Mouse (Mus musculus): Measurements from ENCODE around the gene Commd9.

The Commd9 gene

GRCm38 (mm10) chr2:101885768-101886438 is at the start of gene Commd9:
Gene Commd9, plus strand, starts transcription at chr2:101886247.
- DNase-seq (ENCODE audit: low read depth, low spot score), result peak; percentile 94

GRCm38 (mm10) chr2:101842756-101843155 is 43.3 kb upstream of the Commd9 start:
- DNase-seq (ENCODE audit: low read depth, low spot score), result no peak

- DNase-seq (ENCODE audit: low read depth, low spot score), result no peak
These were observed 31.3 kb upstream of the Commd9 start for GRCm38 (mm10) chr2:101854792-101855191.

- DNase-seq (ENCODE audit: low read depth, low spot score), result no peak
These were observed 29.9 kb upstream of the Commd9 start for GRCm38 (mm10) chr2:101856174-101856573.

DNA sequence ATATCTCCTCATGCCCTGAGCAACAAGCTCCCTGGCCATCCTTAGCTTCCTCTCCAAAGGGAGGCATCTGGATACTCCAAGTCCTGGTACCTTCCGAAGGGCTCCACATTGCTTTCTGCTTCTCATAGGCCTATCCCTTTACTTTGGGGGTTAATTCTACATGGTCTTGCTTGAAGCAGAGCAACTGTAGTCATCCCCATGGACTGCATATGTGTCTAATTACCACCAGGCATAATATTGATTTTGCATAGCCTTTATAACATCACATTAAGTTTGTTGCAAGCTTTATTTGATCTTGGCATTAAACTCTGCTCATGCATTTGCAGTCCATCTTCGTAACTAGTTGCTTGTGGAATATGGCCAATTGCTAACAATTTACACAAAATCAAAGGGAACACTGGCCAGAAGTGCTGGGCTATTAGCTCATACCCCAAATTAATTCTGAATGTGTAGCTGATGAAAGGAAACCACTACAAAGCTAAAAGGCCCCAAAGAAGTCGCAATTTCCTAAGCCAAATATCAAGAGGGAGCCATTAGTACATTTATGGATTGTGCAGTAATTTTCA is 25.0 kb upstream of the Commd9 start:
- DNase-seq (ENCODE audit: low read depth, low spot score), result no peak

GRCm38 (mm10) chr2:101862219-101863123 is 23.6 kb upstream of the Commd9 start:
- DNase-seq (ENCODE audit: low read depth, low spot score), result no peak

- no peak for DNase-seq (ENCODE audit: low read depth, low spot score)
These were observed 17.4 kb upstream of the Commd9 start for GRCm38 (mm10) chr2:101868683-101869082.

GRCm38 (mm10) chr2:101871179-101871578 is 14.9 kb upstream of the Commd9 start:
- peak; percentile 34 for DNase-seq (ENCODE audit: low read depth, low spot score)

DNA sequence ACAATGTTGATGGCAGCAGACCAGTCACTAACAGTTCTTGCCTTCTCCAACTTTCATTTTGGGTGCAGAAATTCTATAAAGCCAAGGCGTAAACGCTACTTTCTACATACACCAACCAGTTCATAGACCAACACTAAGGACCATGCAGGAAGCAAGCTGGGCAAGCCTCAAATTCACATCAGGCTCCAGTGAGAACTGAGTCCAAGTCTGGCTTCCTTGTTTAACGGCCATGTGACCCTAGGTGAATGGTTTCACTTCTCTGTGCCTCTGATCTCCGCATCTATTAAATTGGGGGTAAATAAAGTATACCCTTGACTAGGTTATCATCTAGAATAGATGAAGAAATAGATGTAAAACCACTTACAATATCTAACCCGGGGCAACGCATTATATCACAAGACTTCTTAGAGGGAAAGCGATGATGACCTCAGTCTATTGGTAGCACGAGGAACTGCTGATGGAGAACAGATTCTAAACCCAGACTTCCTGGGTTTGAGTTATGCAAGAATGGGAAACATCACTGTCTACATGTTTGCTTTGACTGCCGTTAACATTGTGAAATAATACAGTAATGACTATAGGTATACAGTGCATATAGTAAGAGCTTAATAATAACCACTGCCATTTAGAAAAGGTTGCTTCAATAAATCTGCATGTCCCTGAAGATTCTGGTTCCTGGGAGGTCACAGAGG is 4.4 kb upstream of the Commd9 start:
- DNase-seq (ENCODE audit: low read depth, low spot score), result no peak

GRCm38 (mm10) chr2:101882998-101883397 is 3.0 kb upstream of the Commd9 start, which contains the start of gene Prr5l:
Gene Prr5l, minus strand, starts transcription at chr2:101883027.
- DNase-seq (ENCODE audit: low read depth, low spot score), result no peak

DNA sequence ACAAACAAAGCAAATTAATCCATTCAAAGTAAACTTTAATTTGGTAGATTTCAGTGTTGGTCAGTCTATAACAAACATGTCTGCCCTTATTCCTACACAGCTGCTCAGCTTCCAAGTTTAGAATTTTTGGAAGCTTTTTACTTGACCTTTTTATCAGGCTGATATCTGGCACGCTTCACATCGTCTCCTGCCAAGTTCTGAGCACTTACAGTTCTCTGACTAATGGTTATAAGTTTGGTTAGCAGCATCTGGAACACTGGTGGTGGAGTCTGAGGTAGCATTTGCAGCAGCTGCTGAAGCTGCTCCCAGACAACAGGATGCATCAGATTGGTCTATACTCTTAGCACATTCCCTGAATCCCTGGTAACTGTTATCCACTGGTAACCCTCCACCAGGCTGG is 1.8 kb upstream of the Commd9 start:
- DNase-seq (ENCODE audit: low read depth, low spot score), result no peak

- no peak for DNase-seq (ENCODE audit: low read depth, low spot score)
These were observed 2.8 kb downstream of the Commd9 start for GRCm38 (mm10) chr2:101888886-101889285.

DNA sequence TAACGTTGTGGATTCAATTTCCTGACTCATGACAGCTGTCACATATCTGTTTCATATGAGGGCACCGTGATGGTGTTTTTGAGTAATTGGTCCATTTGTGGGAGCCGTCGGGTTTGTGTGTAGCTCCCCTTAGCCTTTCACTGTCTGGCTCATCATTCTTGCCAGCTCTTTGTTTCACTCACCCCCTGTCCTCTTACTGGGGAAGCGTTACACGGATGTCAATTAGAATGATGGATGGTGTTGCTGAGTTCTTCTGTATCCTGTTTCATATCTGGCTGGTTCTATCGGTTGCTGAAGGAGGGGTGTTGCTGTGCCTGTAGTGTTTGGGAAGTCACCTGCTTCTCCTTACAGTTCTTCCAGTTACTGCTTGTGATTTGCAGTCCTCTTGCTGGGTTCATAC is 5.1 kb downstream of the Commd9 start:
- no peak for DNase-seq (ENCODE audit: low read depth, low spot score)

DNA sequence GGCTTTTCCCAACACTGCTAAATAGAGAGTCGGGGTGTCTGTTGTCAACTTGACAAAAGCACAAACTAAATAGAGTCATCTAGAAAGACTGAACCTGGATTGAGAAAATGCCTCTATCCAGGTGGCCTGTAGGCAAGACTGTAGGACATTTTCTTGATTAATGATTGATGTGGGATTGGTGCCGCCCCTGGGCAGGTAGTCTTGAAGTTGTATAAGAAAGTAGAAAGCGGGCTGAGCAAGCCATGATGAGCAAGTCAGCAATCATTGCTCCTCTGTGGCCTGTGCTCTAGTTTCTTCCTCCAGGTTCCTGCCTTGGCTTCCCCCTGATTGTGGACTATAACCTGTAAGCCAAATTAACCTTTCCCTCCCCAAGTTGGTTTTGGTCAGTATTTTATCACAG is 8.1 kb downstream of the Commd9 start:
- no peak for DNase-seq (ENCODE audit: low read depth, low spot score)

DNA sequence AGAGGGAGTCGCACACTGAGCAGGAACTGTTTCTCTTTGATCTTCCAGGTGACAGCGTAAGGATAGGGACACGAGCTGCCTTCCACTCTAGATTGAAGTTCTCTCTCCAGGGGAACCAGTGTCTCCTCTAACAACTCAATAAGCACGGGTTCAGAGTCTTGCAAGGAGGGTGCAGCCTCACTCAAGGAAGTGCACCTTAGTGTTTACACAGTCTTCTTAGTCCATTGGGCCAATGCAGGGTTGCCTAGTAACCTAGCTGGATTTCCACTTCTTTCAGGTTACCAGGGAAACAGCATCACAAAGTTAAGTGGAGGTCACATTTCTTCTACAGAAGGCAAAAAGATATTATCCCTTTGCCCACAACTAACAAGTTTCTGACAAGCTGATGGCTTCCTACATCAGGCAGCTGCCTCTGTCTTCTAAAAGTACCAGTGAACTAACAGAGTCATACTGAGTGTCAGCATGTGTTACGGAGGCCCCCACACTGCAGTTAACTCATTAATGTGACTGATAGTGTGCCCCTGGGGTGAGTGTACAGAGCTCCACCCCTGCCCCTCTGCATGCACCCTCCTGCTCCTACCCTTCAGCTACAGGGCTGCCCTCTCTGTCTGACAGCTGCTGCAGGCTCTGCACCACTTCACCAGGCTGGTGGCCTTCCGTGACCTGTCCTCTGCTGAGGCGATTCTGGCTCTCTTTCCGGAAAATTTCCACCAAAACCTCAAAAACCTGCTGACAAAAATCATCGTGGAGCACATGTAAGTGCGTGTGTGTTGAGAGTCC is 10.6 kb downstream of the Commd9 start:
- no peak for DNase-seq (ENCODE audit: low read depth, low spot score)

- DNase-seq (ENCODE audit: low read depth, low spot score), result no peak
These were observed 16.1 kb downstream of the Commd9 start for GRCm38 (mm10) chr2:101902196-101902595.

DNA sequence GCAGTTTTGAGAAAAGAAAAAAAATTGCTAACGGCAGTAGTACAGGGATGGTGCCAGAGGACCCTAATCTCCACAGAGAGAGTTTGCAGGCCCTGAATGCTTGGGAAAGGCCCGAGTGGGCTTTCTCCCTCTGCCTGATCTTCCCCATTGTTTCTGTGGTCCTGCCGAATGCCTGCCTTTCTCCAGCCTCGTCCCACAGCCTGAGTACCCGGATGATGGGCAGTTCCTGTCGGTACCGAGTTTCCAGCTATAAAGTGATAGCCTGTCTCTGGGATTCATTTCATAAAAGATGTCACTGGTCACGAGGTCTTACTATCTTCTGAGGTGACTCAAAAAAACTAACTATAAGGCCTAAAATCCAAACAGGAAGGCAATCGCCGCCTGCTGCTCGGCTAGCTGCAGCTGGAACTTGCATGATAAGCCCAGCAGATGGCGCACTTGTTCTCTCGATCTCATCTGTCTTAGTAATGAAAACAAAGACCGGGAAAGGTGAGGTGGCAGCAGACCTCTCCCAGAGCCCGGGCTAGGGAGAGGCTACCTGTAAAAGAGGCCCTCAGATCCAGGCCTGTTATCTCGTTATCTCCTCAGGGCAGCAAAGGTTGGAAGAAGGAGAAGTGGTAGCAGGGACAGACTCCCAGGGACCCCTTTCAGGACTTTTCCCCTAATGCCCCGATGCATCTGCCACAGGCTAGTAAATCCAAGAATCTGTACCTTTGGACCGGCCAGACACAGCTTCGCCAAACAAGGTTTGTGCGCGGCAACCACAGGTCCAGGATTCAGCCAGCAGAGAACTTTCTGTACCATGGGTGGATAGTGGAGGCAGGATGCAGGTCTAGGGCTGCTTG is 19.7 kb downstream of the Commd9 start:
- peak; percentile 76 for DNase-seq (ENCODE audit: low read depth, low spot score)

GRCm38 (mm10) chr2:101906379-101906690 is 20.3 kb downstream of the Commd9 start:
- no peak for DNase-seq (ENCODE audit: low read depth, low spot score)

DNA sequence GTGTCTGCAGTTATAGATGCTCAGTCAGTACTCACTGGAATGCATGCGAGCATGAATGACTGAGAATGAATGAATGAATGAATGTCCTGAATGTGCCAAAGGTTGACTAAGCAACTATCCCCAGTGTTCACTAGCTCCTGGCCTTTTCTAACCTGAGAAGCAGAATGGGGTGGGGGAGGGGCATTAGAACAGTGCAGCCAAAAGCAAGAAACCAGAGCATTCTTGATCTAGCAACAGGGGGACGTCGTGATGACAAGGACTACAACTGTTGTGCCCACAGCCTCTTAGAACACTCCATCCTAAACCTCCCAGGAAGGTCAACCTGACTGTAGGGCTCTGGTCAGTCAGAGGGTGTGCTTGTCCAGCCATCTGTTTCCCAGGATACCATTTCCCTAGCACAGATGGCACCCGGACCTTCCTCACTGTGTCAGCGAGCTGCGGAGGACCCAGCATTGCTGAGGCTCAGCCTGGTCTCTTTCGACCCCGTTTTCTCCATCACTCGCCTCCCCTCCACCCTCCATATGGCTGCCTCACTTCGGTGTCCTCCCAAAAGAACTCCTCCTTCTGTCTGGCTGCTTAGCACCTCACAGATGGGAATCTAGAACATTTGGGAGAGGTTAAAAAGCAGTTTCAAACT is 21.5 kb downstream of the Commd9 start:
- no peak for DNase-seq (ENCODE audit: low read depth, low spot score)

DNA sequence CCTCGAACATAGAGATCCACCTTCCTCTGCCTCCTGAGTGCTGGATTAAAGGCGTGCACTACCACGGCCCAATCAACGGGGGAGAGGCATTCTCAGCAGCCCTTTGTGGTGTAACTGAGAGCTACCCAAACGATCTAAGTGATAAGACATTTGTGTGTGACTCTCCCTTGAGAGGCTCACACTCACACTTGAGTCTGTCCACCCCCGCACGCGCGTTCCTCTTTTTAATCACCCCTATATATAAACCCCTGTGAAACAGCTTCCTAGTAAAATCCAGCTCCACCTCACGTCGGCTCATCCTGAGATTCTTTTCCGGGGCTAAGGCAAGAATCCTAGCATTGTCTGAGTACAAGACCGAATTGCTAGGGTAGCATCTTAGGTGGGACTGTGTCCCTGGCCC is 22.7 kb downstream of the Commd9 start:
- DNase-seq (ENCODE audit: low read depth, low spot score), result no peak

All from CD4-positive helper T cell, adult 2 months (primary cell).